Mouse (Mus musculus) layer of hippocampus, postnatal 25 days (tissue): ENCODE data around the gene Hint2. TPM values are rescaled to one million over a fixed set of nuclear protein-coding genes. Genes with fewer than 3 reads are reported as not detected.

Experiments
- DNase-seq, 2 experiments: peaks; one replicate each; pipeline ENCODE4 v3.0.0; 2022; ENCODE audit warnings: mixed read lengths in 2 of 2, low spot score in 1 of 2; ENCODE audit errors: extremely low spot score in 1 of 2
- total RNA-seq, 2 experiments: library from RNA; stranded (reverse); gene quantifications; 2 replicates each; pipeline ENCODE4 v1.2.3; 2021

The Hint2 gene
- 10 to 100 TPM; 36.6 to 38.8 TPM for total RNA-seq

DNA sequence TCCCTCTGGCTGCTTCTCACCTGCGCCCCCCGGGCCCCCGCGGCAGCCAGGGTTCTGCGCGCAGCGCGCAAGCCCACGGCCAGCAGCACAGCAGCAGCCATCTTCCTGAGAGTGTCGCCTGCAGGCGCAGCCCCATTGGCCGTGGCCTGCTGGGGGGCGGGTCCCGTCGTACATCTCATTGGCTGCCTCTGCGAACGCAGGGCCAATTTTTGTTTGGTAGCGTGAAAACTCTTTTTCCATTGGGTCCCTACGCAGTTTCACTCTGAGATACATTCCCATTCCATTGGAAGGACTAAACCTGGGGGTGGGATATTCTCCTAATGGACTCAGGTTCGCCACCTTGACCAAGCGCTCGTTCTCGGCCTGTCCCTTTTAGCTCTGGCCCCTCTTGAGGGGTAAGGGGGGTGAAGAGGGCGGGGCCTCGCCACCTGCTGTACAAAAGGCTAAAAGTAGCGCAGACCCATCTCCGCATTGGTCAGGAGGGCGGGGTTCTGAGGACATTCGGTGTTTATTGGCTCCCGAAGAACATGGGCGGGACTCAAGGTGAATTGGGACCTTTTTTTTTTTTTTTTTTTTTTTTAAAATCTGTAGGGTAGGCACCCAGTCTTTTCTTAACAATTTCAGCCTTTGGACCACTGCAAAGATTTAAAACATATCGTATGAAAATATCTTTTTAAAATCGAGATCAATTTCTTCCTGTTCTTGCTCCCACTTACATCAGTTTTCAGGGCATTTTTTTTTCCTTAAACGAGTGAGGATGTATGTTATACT lies at the start of gene Hint2:
Gene Hint2, minus strand, starts transcription at position 128 of the 771 bp plus-strand sequence.
- DNase-seq, result peak; percentile 73 to 86

GRCm38 (mm10) chr4:43705991-43706390 lies 49.7 kb upstream of the Hint2 start:
- no peak for DNase-seq

DNA sequence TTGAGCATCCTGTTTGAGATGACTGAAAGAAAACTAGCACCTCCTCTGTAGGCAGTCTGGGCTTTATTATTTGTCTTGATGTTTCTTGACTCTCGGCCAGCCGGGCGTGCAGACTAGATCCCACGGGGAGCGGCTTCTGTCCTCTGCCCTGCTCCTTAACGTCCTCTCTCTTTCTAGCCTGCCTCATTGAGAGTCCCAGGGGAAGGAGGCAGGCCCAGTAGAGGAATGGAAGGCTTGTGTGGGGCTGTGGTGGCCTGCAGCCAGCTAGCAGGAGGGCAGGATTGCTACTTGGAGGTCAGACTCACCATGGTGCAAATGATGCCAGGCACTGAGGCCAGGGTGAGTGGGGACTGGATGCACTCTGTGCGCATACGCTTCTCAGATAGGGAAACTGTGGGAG lies 47.6 kb upstream of the Hint2 start:
- DNase-seq, result no peak

DNA sequence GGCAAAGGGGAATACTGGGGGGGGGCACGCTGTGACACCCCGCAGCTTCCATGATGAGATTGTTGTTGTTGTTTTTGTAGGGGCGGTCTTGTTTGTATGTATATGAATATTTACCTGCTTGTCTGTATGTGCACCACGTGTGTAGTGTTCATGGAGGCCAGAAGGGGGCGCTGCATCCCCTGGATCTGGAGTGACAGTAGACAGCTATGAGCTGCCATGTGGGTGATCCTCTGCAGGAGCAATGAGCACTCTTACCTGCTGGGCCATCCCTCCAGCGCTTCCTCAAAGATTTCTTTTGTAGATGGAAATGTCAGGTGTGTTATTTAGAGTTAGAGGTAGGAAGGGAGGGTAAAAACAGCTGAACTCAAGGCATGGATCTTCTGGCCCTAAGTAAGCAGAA lies 47.2 kb upstream of the Hint2 start:
- no peak for DNase-seq

DNA sequence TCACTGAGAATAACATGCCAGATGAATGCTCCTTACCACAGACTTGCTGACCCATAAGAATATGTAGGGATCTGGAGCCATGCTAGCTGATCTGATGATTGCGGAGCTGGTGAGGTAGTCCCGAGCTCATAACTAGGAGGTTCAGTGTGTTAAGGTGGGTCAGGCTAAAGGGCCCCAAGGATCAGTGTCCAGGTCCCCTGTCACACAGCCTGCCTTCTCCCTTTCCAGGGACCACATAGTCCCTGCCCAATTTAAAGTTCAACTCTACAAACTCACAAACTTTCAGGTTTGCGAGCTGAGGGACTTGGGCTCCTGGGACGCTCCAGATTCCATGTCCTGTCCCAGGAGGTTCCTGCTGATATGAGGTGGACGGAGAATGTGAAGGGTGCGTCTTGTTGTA lies 44.4 kb upstream of the Hint2 start, which contains the start of gene Olfr70:
Gene Olfr70, minus strand, starts transcription at position 101 of the 400 bp plus-strand sequence.
- DNase-seq, result no peak

DNA sequence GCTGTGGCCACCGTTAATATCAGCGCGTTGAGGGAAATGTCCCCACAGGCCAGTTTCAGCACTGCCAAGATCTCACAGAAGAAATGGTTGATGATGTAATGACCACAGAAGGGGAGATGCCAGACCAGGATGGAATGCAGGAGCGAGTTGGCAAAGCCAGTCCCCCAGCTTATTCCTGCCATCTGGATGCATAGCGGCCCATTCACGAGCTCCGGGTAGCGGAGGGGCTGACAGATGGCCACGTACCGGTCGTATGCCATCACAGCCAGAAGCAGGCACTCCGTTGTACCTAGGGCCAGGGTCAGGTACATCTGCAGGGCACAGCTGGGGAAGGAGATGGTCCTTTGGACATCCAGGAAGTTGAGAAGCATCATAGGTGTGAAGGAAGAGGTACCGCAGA lies 40.3 kb upstream of the Hint2 start:
- no peak for DNase-seq

- DNase-seq, result no peak
Measured at GRCm38 (mm10) chr4:43695249-43695671, 39.0 kb upstream of the Hint2 start.

- no peak for DNase-seq
Measured at GRCm38 (mm10) chr4:43694439-43695248, 38.4 kb upstream of the Hint2 start.

DNA sequence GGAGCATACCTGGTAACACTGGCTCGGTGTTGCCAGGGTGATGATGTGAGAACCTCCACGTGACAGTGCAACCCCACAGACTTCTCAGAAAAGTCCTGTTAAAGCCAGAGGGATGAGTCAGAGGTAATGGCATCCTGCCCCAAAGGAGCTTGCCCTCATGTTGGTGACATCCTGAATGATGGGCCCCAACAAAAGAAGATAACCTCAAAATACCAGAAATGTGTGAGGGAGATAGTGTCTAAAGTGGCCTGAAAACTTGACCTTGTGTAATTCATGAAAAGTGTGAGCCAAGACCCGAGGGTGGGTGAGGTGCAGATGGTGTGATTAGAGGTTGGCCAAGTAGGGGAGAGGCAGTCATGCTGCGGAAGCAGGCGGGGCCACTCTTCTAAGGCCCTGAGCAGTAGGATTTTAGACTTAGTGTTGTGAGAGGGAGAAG lies 37.6 kb upstream of the Hint2 start:
- DNase-seq, result no peak

DNA sequence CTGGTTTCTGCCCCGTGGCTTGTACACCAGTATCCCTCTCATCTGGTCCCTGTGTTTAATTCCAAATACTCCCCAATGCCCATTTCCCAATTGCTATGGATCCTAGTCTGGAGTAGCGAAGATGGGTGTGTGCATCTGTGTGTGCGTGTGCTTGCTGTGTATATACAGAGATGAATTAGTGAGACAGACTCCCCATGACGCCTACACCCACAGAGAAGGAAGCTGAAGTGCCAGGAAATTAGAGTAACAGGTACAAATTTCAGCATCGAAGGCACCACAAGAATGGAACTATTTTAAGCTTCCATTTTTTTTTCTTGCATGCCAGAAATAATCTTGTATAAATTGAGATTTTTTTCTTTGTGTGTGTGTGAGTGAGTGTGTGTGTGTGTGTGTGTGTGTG lies 34.8 kb upstream of the Hint2 start:
- no peak for DNase-seq

DNA sequence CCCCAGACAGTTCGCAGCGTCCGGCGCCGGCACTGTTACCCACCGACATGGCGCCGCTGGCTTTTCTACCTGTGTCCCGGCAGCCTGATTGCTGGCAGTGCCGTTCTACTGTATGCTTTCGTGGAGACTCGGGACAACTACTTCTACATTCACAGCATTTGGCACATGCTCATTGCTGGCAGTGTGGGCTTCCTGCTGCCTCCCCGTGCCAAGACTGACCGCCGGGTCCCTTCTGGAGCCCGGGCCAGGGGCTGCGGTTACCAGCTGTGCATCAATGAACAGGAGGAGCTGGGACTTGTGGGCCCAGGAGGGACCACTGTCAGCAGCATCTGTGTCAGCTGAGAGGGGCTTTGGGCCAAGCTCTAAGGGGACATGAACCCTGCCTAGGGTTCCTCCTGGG lies 33.8 kb upstream of the Hint2 start:
- DNase-seq, result no peak

DNA sequence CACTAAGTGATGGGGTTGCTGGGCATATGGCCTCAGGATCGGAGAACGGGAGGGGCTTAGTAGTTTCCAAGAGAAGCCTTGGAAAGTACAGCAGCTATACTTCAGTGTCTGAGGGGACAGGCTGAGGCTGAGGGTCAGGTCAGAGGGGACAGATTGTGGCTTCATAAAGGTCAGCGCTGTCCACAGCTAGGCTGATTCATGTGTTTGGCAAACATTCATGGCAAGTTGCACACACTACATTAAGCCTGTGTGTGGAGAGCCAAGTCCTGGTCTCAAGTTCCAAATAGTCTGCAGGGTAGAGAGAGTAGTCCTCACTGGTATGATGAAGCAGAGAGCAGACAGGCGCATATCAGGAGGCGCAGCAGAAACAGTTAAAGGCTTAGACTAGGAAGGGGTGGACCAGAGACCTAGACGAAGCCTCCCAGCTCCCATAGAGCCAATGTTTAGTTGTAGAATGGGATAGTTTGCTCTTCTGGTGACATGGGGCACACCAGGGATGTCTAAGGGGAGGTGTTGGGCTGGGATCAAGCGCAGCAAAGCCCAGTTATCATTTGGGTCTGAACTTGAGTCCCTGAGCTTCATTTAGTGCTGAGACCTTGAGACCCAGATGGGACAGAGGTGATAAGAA lies 23.3 kb upstream of the Hint2 start:
- no peak for DNase-seq

- no peak for DNase-seq
Measured at GRCm38 (mm10) chr4:43678541-43678940, 22.3 kb upstream of the Hint2 start.

DNA sequence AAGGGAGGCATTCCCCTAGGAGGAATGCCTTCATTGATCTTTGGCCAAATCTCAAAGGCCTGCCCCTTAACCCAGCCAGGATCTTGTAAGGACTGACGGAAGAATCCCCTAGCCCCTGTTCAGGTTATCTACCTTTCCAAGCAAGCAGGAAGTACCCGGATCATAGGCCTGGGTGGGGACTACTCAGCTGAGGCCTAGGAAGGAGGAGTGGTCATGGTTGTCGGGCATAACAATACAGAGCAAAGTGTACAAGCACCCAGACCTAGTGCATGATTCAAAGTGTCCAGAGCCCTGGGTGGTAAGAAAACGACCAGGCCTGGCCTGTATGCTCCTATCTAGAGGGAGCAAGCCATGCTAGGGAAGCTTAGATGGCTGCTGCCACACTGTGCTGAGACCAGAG lies 19.3 kb upstream of the Hint2 start:
- no peak for DNase-seq

DNA sequence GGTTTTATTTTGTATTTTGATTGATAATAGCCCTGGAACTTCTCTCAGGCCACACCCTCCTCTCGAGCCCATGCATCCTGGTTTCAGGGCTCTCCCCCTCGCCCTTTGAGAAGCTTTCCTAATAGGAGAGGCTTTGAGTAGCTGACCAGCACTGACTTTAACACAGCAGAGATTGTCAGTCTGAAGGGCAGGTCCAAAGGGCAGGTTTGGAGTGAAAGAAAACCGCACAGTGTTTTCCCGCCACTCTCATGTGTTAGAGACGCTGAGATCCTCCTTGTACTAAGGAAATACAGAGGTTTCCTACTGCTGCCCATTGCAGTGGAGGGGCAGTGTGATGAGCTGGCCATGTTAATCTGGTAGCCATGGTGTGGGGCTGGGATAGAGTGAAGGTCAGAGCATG lies 18.7 kb upstream of the Hint2 start:
- DNase-seq, result no peak

DNA sequence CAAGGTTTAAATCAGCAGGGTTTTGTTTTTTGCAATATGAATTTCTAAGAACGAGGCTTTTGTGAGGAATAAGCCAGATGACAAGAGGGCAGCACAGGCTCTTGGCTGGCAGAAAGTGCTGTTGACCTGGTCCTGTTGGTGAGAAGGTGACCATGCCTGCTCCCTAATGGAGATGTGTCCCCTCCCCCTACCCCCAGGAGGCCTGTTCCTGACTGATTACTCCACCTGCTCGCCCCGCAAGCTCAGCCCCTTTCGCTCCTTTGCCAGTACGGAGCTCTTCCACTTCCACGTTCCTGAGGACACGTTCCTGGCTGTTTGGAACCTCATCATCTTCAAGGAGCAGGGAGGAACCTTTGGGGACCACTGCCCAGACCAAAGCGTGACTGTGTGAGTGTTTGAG lies 17.4 kb upstream of the Hint2 start:
- DNase-seq, result no peak

GRCm38 (mm10) chr4:43672070-43672469 lies 15.8 kb upstream of the Hint2 start:
- DNase-seq, result peak; percentile 78 to 99

DNA sequence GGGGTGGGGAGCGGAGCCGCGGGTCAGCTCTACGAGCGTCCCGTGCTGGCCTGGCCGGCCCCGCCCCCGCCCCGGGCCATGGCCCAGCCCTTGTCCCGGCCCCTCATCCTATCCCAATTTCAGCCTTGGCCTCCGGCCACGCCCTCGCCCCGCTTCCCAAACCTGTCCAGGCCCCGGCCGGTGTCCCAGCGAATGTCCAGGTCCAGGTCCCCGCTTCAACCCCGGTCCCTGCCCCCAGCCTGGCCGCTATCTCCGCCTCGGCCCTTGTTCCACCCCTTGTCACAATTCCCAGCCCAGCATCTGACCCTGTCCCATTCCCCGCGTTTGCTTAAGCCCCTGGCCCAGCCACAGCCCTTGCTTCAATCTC lies 13.1 kb upstream of the Hint2 start:
- DNase-seq, result peak in 1 of 2 experiments; percentile 35

GRCm38 (mm10) chr4:43668782-43669427 lies 12.6 kb upstream of the Hint2 start, which contains the start of the genes Tmem8b and Fam221b:
Gene Tmem8b, plus strand, starts transcription at chr4:43668971.
Gene Fam221b, minus strand, starts transcription at chr4:43669145.
- DNase-seq, result peak; percentile 80 to 81

DNA sequence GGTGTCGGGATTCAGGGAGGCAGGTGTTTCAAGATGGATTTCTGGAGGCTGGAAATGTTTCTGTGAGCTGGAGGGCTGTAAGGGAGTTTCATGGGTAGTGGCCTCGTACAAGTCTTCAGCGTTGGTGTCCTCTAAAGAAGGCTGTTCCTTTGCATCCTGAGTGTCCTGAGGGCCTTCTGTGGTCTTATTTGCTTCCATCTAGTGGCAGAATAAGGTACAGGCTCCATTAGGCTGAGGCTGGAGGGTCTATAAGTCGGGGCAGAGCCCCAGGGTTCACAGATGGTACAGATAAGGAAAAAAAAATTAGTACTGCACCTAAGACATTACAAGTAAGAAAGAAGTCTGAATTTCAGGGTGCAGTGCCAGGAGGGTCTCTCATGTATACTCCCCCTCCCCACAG lies 10.1 kb upstream of the Hint2 start:
- DNase-seq, result no peak

- no peak for DNase-seq
Measured at GRCm38 (mm10) chr4:43657146-43657545, 880 bp upstream of the Hint2 start.
